In the genomic region with DNA sequence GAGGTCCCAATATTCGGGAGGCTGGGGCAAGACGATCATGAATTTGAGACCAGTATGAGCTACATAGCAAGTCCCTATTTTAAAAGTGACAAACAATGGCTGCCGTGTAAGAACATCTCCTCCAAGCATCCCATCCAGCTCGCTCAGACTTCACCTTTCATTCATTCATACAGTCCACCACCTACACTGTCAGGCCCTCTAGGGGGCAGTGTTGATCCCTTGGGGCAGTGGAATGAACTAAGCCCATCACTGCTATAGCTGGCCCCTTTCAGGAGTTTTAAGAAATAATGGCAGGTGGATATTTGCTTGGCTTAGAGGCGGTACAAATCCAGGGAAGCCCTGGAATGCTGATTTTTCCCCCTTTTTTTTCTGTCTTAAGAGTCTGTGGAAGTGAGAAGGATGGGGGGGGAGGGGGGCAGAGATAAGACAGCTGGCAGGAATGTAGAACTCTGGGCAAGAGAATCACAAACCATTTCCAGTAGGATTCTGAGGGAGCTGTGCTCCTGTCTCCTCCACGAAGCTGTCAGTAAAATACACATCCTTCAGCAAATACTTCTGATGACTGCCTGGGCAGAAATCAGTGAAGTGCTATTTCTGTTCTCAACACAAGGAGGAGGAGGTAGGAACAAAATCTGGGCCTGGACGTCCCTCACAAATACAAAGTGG, we compare ENCODE assay signal across 11 mouse cellular contexts. TPM values are rescaled to one million over a fixed set of nuclear protein-coding genes. Genes with fewer than 3 reads are reported as not detected.
DNase-seq lines count a peak whose midpoint lies in the region; ATAC-seq and TF ChIP-seq lines count a peak whose summit lies in the region.
"Had no signal": no experiment of that assay in that cellular context is flagged by ENCODE, and none has a peak within 500 bp of the region (broad histone marks: within the 10 kb centered on the region; RNA-seq: fewer than 3 reads in every experiment).

No protein-coding gene starts in this region.

- H3K4me1 ChIP-seq in forebrain, embryonic 15.5 days, result no peaks in the 10 kb centered on the region
- H3K4me1 ChIP-seq in forebrain, embryonic 12.5 days, result peaks cover 3% of the 10 kb centered on the region; the same call in 1 of the 2 replicates
- H3K4me1 ChIP-seq in liver, postnatal 0 days (ENCODE audit: insufficient read depth), result no peaks in the 10 kb centered on the region
- no peaks in the 10 kb centered on the region for H3K4me1 ChIP-seq in ES-Bruce4 (ENCODE audit: control insufficient read depth, insufficient read depth, low read length)
- H3K4me1 ChIP-seq: lung, embryonic 15.5 days had no signal

- ATAC-seq in forebrain, embryonic 15.5 days (replicated peaks), result peak; percentile 57; the same call in 1 of the 2 replicates
- no peak for ATAC-seq in forebrain, embryonic 12.5 days (ENCODE audit: low FRiP score)
- ATAC-seq in liver, postnatal 0 days, result no peak

- 0 out of 2 replicates have a peak, but pooled peaks cover 2% of the 10 kb centered on the region for H3K9me3 ChIP-seq in forebrain, embryonic 15.5 days
- H3K9me3 ChIP-seq in forebrain, embryonic 12.5 days, result no peaks in the 10 kb centered on the region
- no peaks in the 10 kb centered on the region; the same call in 1 of the 2 replicates for H3K9me3 ChIP-seq in liver, postnatal 0 days (ENCODE audit: low read length)
- H3K9me3 ChIP-seq in ES-Bruce4 (replicated peaks; ENCODE audit: control insufficient read depth, insufficient read depth, low read length, poor library complexity, severe bottlenecking), result no peaks in the 10 kb centered on the region
- H3K9me3 ChIP-seq: lung, embryonic 15.5 days had no signal

- H3K4me3 ChIP-seq in forebrain, embryonic 15.5 days, result no peak overlapping the region
- H3K4me3 ChIP-seq in forebrain, embryonic 12.5 days (replicated peaks), result no peak overlapping the region
- H3K4me3 ChIP-seq in liver, postnatal 0 days (ENCODE audit: low read depth, low read length), result no peak overlapping the region
- no peak overlapping the region for H3K4me3 ChIP-seq in ES-Bruce4 (ENCODE audit: low read depth, low read length)
- H3K4me3 ChIP-seq: lung, embryonic 15.5 days had no signal

- TF ChIP-seq POLR2A in ES-Bruce4 (IDR thresholded peaks at IDR 0.05; ENCODE audit: insufficient read depth, low read length), result no peak

- TF ChIP-seq EP300 in liver, postnatal 0 days (IDR thresholded peaks at IDR 0.05; ENCODE audit: low read depth), result no peak
- no peak for TF ChIP-seq EP300 in ES-Bruce4 (IDR thresholded peaks at IDR 0.05; ENCODE audit: insufficient read depth, low read depth, low read length)

- WGBS in forebrain, embryonic 15.5 days, result 86% methylated on average over 7 of the region's 7 CpGs
- 87% methylated on average over 7 of the region's 7 CpGs for WGBS in forebrain, embryonic 12.5 days
- 67% methylated on average over 7 of the region's 7 CpGs for WGBS in liver, postnatal 0 days (ENCODE audit: insufficient replicate concordance)

- H3K27ac ChIP-seq in forebrain, embryonic 15.5 days (replicated peaks), result no peak overlapping the region
- no peak overlapping the region for H3K27ac ChIP-seq in forebrain, embryonic 12.5 days
- H3K27ac ChIP-seq in liver, postnatal 0 days (ENCODE audit: low read depth), result no peak overlapping the region
- no peak overlapping the region for H3K27ac ChIP-seq in ES-Bruce4 (ENCODE audit: insufficient read depth, low read length)
- H3K27ac ChIP-seq: lung, embryonic 15.5 days had no signal

- no peaks in the 10 kb centered on the region for H3K36me3 ChIP-seq in forebrain, embryonic 15.5 days
- H3K36me3 ChIP-seq in forebrain, embryonic 12.5 days (replicated peaks), result no peaks in the 10 kb centered on the region
- H3K36me3 ChIP-seq in liver, postnatal 0 days (replicated peaks; ENCODE audit: insufficient read depth, low read length), result no peaks in the 10 kb centered on the region
- no peaks in the 10 kb centered on the region for H3K36me3 ChIP-seq in ES-Bruce4 (ENCODE audit: control insufficient read depth, insufficient read depth, low read length, poor library complexity, severe bottlenecking)
- H3K36me3 ChIP-seq: lung, embryonic 15.5 days had no signal

- DNase-seq in liver, postnatal 0 days, result no peak
- DNase-seq in liver, result no peak
- peak; percentile 35 for DNase-seq in brain, adult 2 months (ENCODE audit: low read depth, low spot score)
- no peak for DNase-seq in right cerebral cortex, adult 18-20 months
- no peak for DNase-seq in kidney, adult 8-10 months
- DNase-seq: cerebellum, adult 18-20 months; left cerebral cortex, postnatal 4 days had no signal

- H3K27me3 ChIP-seq in forebrain, embryonic 15.5 days, result no peaks in the 10 kb centered on the region
- no peaks in the 10 kb centered on the region for H3K27me3 ChIP-seq in forebrain, embryonic 12.5 days
- no peaks in the 10 kb centered on the region for H3K27me3 ChIP-seq in liver, postnatal 0 days (ENCODE audit: insufficient read depth, low read length)
- H3K27me3 ChIP-seq in ES-Bruce4 (ENCODE audit: control insufficient read depth, insufficient read depth, low read length, poor library complexity, severe bottlenecking), result no peaks in the 10 kb centered on the region
- H3K27me3 ChIP-seq: lung, embryonic 15.5 days had no signal

- H3K4me2 ChIP-seq in forebrain, embryonic 15.5 days (replicated peaks), result no peak overlapping the region
- no peak overlapping the region for H3K4me2 ChIP-seq in forebrain, embryonic 12.5 days
- no peak overlapping the region for H3K4me2 ChIP-seq in liver, postnatal 0 days (ENCODE audit: low read depth, low read length)
- H3K4me2 ChIP-seq: lung, embryonic 15.5 days had no signal

- 0 out of 2 replicates have a peak, but pooled peaks have one; percentile 18 for TF ChIP-seq CTCF in liver, postnatal 0 days (IDR thresholded peaks at IDR 0.05; ENCODE audit: low read depth)
- peak; percentile 49 for TF ChIP-seq CTCF in ES-Bruce4 (IDR thresholded peaks at IDR 0.05; ENCODE audit: low read depth, low read length)

- H3K9ac ChIP-seq in forebrain, embryonic 15.5 days (replicated peaks), result no peak overlapping the region
- no peak overlapping the region for H3K9ac ChIP-seq in forebrain, embryonic 12.5 days
- no peak overlapping the region for H3K9ac ChIP-seq in liver, postnatal 0 days (replicated peaks)
- H3K9ac ChIP-seq in ES-Bruce4 (ENCODE audit: low read depth, poor library complexity, severe bottlenecking), result no peak overlapping the region
- H3K9ac ChIP-seq: lung, embryonic 15.5 days had no signal

RNA-seq across cellular contexts. Expression of a gene that starts 49.9 kb away (rescaled TPM):
- polyA plus RNA-seq in forebrain, embryonic 15.5 days (2015; fragmentation: Nextera tagmentation; extraction: Ambion mirVana), result 9.2 and 10.3 TPM in 2 replicates
- polyA plus RNA-seq in forebrain, embryonic 12.5 days (2016; fragmentation: Nextera tagmentation; extraction: Ambion mirVana), result 4.9 and 7.3 TPM in 2 replicates
- 0.69 and 1.3 TPM in 2 replicates for polyA plus RNA-seq in liver, postnatal 0 days (2015; fragmentation: Nextera tagmentation; extraction: Ambion mirVana)
- 7.3 and 11.6 TPM in 2 replicates for polyA plus RNA-seq in ES-Bruce4 (2011; ENCODE audit: insufficient read depth, insufficient read length, low read depth, missing spikeins)
